Mouse (Mus musculus): Measurements from ENCODE around the gene Cd19. TPM values are rescaled to one million over a fixed set of nuclear protein-coding genes. Genes with fewer than 3 reads are reported as not detected.

Gene Cd19
- polyA plus RNA-seq, 2 experiments, result 0.18 to 0.19 TPM

- no peak overlapping the region for H3K9ac ChIP-seq (ENCODE audit: low read depth, low read length, severe bottlenecking)
- no peak overlapping the region for H3K27ac ChIP-seq (replicated peaks; ENCODE audit: low read depth, low read length)
- H3K4me1 ChIP-seq (ENCODE audit: control insufficient read depth, insufficient read depth, low read length), result no peaks in the 10 kb centered on the region
- WGBS, result 38% methylated on average over 7 of the region's 7 CpGs
- no peaks in the 10 kb centered on the region for H3K9me3 ChIP-seq (ENCODE audit: control insufficient read depth, low read length)
- no peak overlapping the region for H3K4me3 ChIP-seq (replicated peaks; ENCODE audit: low read length)
- DNase-seq (ENCODE audit: low spot score) (no peak), ATAC-seq (ENCODE audit: low FRiP score, low read depth) (no peak)
- H3K36me3 ChIP-seq (ENCODE audit: control insufficient read depth, insufficient read depth, low read length), result 0 out of 2 replicates have a peak, but pooled peaks cover 2% of the 10 kb centered on the region
- H3K27me3 ChIP-seq (ENCODE audit: control insufficient read depth, insufficient read depth, low read length), result no peaks in the 10 kb centered on the region
- no peak for TF ChIP-seq POLR2A (IDR thresholded peaks at IDR 0.05; ENCODE audit: borderline replicate concordance, extremely low read depth, insufficient read depth, insufficient read length)
- no peak overlapping the region for H3K4me2 ChIP-seq (replicated peaks; ENCODE audit: low read depth, low read length, severe bottlenecking)
These were observed 39.2 kb upstream of the Cd19 start for GRCm38 (mm10) chr7:126453861-126454260.

GRCm38 (mm10) chr7:126452244-126452643, 37.6 kb upstream of the Cd19 start:
- TF ChIP-seq POLR2A (IDR thresholded peaks at IDR 0.05; ENCODE audit: borderline replicate concordance, extremely low read depth, insufficient read depth, insufficient read length), result no peak
- H3K27me3 ChIP-seq (ENCODE audit: control insufficient read depth, insufficient read depth, low read length), result no peaks in the 10 kb centered on the region
- no peaks in the 10 kb centered on the region for H3K9me3 ChIP-seq (ENCODE audit: control insufficient read depth, low read length)
- WGBS, result 94% methylated on average over 3 of the region's 3 CpGs
- ATAC-seq (ENCODE audit: low FRiP score, low read depth), result no peak
- no peak overlapping the region for H3K4me2 ChIP-seq (replicated peaks; ENCODE audit: low read depth, low read length, severe bottlenecking)
- DNase-seq (ENCODE audit: low spot score), result no peak
- no peaks in the 10 kb centered on the region for H3K4me1 ChIP-seq (ENCODE audit: control insufficient read depth, insufficient read depth, low read length)
- peaks cover 11% of the 10 kb centered on the region; the same call in 1 of the 2 replicates for H3K36me3 ChIP-seq (ENCODE audit: control insufficient read depth, insufficient read depth, low read length)
- no peak overlapping the region for H3K9ac ChIP-seq (ENCODE audit: low read depth, low read length, severe bottlenecking)
- H3K4me3 ChIP-seq (replicated peaks; ENCODE audit: low read length), result no peak overlapping the region
- H3K27ac ChIP-seq (replicated peaks; ENCODE audit: low read depth, low read length), result no peak overlapping the region

- Histone ChIP-seq H3K4me2 (replicated peaks; ENCODE audit: low read depth, low read length, severe bottlenecking) (no peak overlapping the region), H3K4me3 (replicated peaks; ENCODE audit: low read length) (no peak overlapping the region), H3K9me3 (ENCODE audit: control insufficient read depth, low read length) (no peaks in the 10 kb centered on the region), H3K4me1 (ENCODE audit: control insufficient read depth, insufficient read depth, low read length) (no peaks in the 10 kb centered on the region), H3K9ac (ENCODE audit: low read depth, low read length, severe bottlenecking) (no peak overlapping the region), H3K36me3 (ENCODE audit: control insufficient read depth, insufficient read depth, low read length) (peaks cover 26% of the 10 kb centered on the region), H3K27ac (replicated peaks; ENCODE audit: low read depth, low read length) (no peak overlapping the region), H3K27me3 (ENCODE audit: control insufficient read depth, insufficient read depth, low read length) (no peaks in the 10 kb centered on the region)
- TF ChIP-seq POLR2A (IDR thresholded peaks at IDR 0.05; ENCODE audit: borderline replicate concordance, extremely low read depth, insufficient read depth, insufficient read length), result no peak
- WGBS, result 88% methylated on average over 6 of the region's 6 CpGs
- DNase-seq (ENCODE audit: low spot score) (no peak), ATAC-seq (ENCODE audit: low FRiP score, low read depth) (no peak)
These were observed 36.0 kb upstream of the Cd19 start for GRCm38 (mm10) chr7:126450641-126451040.

GRCm38 (mm10) chr7:126449991-126450390, 35.3 kb upstream of the Cd19 start:
- Histone ChIP-seq H3K4me1 (ENCODE audit: control insufficient read depth, insufficient read depth, low read length) (no peaks in the 10 kb centered on the region), H3K36me3 (ENCODE audit: control insufficient read depth, insufficient read depth, low read length) (peaks cover 32% of the 10 kb centered on the region), H3K27me3 (ENCODE audit: control insufficient read depth, insufficient read depth, low read length) (no peaks in the 10 kb centered on the region), H3K4me3 (replicated peaks; ENCODE audit: low read length) (no peak overlapping the region), H3K27ac (replicated peaks; ENCODE audit: low read depth, low read length) (no peak overlapping the region), H3K9ac (ENCODE audit: low read depth, low read length, severe bottlenecking) (no peak overlapping the region), H3K4me2 (replicated peaks; ENCODE audit: low read depth, low read length, severe bottlenecking) (no peak overlapping the region), H3K9me3 (ENCODE audit: control insufficient read depth, low read length) (no peaks in the 10 kb centered on the region)
- DNase-seq (ENCODE audit: low spot score) (no peak), ATAC-seq (ENCODE audit: low FRiP score, low read depth) (no peak)
- no peak for TF ChIP-seq POLR2A (IDR thresholded peaks at IDR 0.05; ENCODE audit: borderline replicate concordance, extremely low read depth, insufficient read depth, insufficient read length)
- WGBS, result 91% methylated on average over 18 of the region's 18 CpGs

GRCm38 (mm10) chr7:126448481-126448880, 33.8 kb upstream of the Cd19 start:
- H3K36me3 ChIP-seq (ENCODE audit: control insufficient read depth, insufficient read depth, low read length), result peaks cover 45% of the 10 kb centered on the region
- TF ChIP-seq POLR2A (IDR thresholded peaks at IDR 0.05; ENCODE audit: borderline replicate concordance, extremely low read depth, insufficient read depth, insufficient read length), result no peak
- no peak overlapping the region for H3K4me3 ChIP-seq (replicated peaks; ENCODE audit: low read length)
- 92% methylated on average over 19 of the region's 19 CpGs for WGBS
- H3K4me2 ChIP-seq (replicated peaks; ENCODE audit: low read depth, low read length, severe bottlenecking), result no peak overlapping the region
- no peaks in the 10 kb centered on the region for H3K27me3 ChIP-seq (ENCODE audit: control insufficient read depth, insufficient read depth, low read length)
- no peak for DNase-seq (ENCODE audit: low spot score)
- H3K27ac ChIP-seq (replicated peaks; ENCODE audit: low read depth, low read length), result no peak overlapping the region
- H3K4me1 ChIP-seq (ENCODE audit: control insufficient read depth, insufficient read depth, low read length), result no peaks in the 10 kb centered on the region
- H3K9ac ChIP-seq (ENCODE audit: low read depth, low read length, severe bottlenecking), result no peak overlapping the region
- ATAC-seq (ENCODE audit: low FRiP score, low read depth), result no peak
- no peaks in the 10 kb centered on the region for H3K9me3 ChIP-seq (ENCODE audit: control insufficient read depth, low read length)

GRCm38 (mm10) chr7:126446217-126446616, 31.5 kb upstream of the Cd19 start:
- WGBS, result 92% methylated on average over 20 of the region's 21 CpGs
- Histone ChIP-seq H3K4me3 (replicated peaks; ENCODE audit: low read length) (no peak overlapping the region), H3K9me3 (ENCODE audit: control insufficient read depth, low read length) (no peaks in the 10 kb centered on the region), H3K4me1 (ENCODE audit: control insufficient read depth, insufficient read depth, low read length) (no peaks in the 10 kb centered on the region), H3K36me3 (ENCODE audit: control insufficient read depth, insufficient read depth, low read length) (peaks cover 58% of the 10 kb centered on the region), H3K27ac (replicated peaks; ENCODE audit: low read depth, low read length) (no peak overlapping the region), H3K4me2 (replicated peaks; ENCODE audit: low read depth, low read length, severe bottlenecking) (no peak overlapping the region), H3K27me3 (ENCODE audit: control insufficient read depth, insufficient read depth, low read length) (no peaks in the 10 kb centered on the region), H3K9ac (ENCODE audit: low read depth, low read length, severe bottlenecking) (no peak overlapping the region)
- TF ChIP-seq POLR2A (IDR thresholded peaks at IDR 0.05; ENCODE audit: borderline replicate concordance, extremely low read depth, insufficient read depth, insufficient read length), result no peak
- DNase-seq (ENCODE audit: low spot score) (no peak), ATAC-seq (ENCODE audit: low FRiP score, low read depth) (no peak)

All from limb, embryonic 14.5 days (tissue).